Mouse (Mus musculus) cerebellum, adult 2 months (tissue): ENCODE measurements around the gene Paqr4. TPM values are rescaled to one million over a fixed set of nuclear protein-coding genes. Genes with fewer than 3 reads are reported as not detected.
A peak's percentile ranks its signal among the peaks of the same experiment; 100 is the strongest.

ENCODE experiments used
- DNase-seq, 2 experiments: peaks; one replicate each; pipeline ENCODE4 v3.0.0; 2021
- H3K27ac ChIP-seq: fragments of 200-500 bp; 2 replicates; pipeline ENCODE4 v1.5.1; 2012; ENCODE audit warnings: low read length, control low read depth, inconsistent platforms; ENCODE audit not compliant: insufficient read depth
- H3K27me3 ChIP-seq: fragments of 200-500 bp; 2 replicates; pipeline ENCODE4 v1.6.1; 2012; ENCODE audit warnings: inconsistent platforms, mild to moderate bottlenecking, low read length, moderate library complexity; ENCODE audit not compliant: control insufficient read depth, insufficient read depth
- H3K4me1 ChIP-seq: fragments of 200-500 bp; 2 replicates; pipeline ENCODE4 v1.6.1; 2011; ENCODE audit warnings: low read length; ENCODE audit not compliant: control insufficient read depth, insufficient read depth
- H3K4me3 ChIP-seq: fragments of 200-500 bp; replicated peaks from 2 replicates; pipeline ENCODE3; 2011; ENCODE audit warnings: mild to moderate bottlenecking, low read depth, low read length, control low read depth; ENCODE audit not compliant: insufficient read depth
- CTCF ChIP-seq: fragments of 200-500 bp; IDR thresholded peaks from 2 replicates; pipeline ENCODE4 v1.5.1; 2011; ENCODE audit warnings: low read depth, mild to moderate bottlenecking, control low read depth, low read length, moderate library complexity, borderline replicate concordance; ENCODE audit not compliant: insufficient read depth
- POLR2A ChIP-seq: fragments of 200-500 bp; IDR thresholded peaks from 2 replicates; pipeline ENCODE4 v1.6.1; 2011; ENCODE audit warnings: low read length, control low read depth, borderline replicate concordance; ENCODE audit not compliant: insufficient read depth
- WGBS: fragments of 180-500 bp; shearing (Covaris S2); methylation state at CpG from one replicate; pipeline ENCODE4 v1.1.7; 2018; 5-methylcytosine and 5-hydroxymethylcytosine counted together
- polyA plus RNA-seq: library from polyadenylated mRNA; depleted of rRNA; stranded (reverse); fragments of >200 nt; gene quantifications from 2 replicates; pipeline ENCODE4 v1.2.3, GENCODE M21; 2012

The Paqr4 gene
- polyA plus RNA-seq, 1 experiment = 104 TPM

- Histone ChIP-seq H3K27me3 (no peaks in the 10 kb centered on the region; the same call in 1 of the 2 replicates), H3K4me1 (peaks cover 8% of the 10 kb centered on the region; the same call in 1 of the 2 replicates), H3K4me3 (no peak overlapping the region), H3K27ac (no peak overlapping the region)
- DNase-seq = no peak
- no peak for TF ChIP-seq POLR2A
- TF ChIP-seq CTCF = no peak
- 69% methylated on average over 12 of the region's 12 CpGs for WGBS
These were observed 2.3 kb upstream of the Paqr4 start for GRCm38 (mm10) chr17:23742941-23743340.

DNA sequence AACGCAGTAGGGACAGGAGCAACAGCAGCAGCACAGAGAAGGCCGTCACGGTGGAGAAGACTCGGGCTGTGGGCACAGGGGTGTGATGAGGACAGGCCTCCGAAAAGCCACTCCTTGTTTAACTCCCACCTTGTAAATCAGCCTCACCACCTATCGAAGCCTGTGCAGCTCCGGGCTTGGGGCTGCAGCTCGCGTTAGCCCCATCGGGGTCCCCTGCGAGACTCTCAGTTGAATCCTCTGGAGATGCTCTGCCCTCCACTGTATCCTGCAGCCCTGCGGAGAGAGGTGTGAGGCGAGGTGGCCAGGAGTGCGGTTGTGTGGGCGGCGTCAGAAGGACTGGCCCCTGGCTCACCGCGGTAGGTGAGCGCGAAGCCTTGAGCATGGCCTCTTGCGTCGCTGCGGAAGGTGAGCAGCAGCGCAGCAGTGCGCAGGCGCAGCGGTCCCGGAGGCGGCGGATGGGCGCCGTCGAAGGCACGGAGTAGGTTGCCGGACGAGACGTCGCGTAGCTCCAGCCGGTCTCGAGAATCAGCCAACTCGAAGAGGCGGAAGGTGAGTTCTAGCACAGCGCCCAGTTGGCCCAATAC lies 1.6 kb upstream of the Paqr4 start:
- no peak for DNase-seq
- Histone ChIP-seq H3K27ac (no peak overlapping the region), H3K4me3 (no peak overlapping the region), H3K27me3 (no peaks in the 10 kb centered on the region; the same call in 1 of the 2 replicates), H3K4me1 (peaks cover 9% of the 10 kb centered on the region; the same call in 1 of the 2 replicates)
- TF ChIP-seq CTCF = no peak
- TF ChIP-seq POLR2A = no peak
- WGBS = 8% methylated on average over 44 of the region's 44 CpGs

DNA sequence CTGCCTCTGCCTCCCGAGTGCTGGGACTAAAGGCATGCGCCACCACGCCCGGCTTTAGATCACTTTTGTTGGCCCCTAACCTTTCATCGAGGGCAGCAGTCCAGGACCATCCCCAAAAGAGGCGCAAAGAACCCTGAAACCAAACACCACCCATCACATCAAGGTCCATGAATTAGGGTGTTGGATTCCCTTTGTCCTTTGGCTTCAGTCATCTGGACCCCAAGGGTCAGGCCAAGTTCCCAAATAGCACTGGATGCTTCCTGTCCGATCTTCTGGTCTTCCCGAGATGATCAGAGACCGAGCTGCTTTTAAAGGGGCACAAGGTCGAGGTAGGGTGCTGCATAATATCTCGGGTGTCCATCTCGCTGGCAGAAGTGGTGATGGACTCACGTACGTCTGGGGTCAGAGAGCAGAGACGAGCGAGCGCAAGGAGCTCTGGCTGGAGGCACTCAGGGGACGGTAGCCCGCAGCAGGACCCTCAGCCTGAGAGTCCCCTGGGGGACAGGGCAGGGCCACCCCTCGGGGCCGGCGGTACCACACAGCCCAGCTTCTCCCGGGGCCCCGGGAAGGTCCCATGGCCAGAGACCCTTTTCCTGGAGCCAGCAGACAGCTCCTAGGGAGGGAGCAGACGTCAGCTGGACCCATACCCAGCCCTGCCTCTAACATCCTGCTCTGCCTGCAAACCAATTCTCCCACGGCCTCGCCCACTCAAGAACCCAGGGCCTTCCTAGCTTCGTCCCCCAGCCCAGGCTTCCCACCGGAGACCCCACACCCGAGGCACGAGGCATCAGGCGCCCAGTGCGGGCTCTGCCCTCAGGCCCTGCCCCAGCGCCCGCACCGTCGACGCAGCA lies 917 bp upstream of the Paqr4 start:
- no peak overlapping the region for H3K27ac ChIP-seq
- WGBS = 50% methylated on average over 38 of the region's 38 CpGs

DNA sequence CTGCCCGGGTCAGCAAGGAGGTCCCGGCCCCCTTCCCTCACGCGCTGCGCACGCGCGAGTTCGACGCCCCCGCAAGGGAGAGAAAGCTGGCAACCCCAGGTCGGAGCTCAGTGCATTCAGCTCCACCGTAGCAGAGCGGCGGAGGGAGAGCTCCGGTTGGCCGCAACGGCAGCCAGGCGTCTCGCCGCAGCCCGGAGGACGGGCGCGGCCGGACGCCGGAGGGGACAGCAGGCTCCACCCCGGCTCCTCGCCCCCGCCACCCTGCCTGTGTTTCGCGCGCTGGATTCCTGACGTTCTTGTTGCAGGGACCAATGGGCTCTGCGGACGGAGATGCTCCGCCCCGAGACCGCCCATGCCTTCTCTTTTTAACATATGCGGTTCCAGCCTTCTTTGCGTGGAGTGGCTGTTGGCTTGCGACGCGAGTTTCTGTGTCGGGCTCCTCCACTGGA lies 507 bp downstream of the Paqr4 start:
- Histone ChIP-seq H3K4me3 (peak overlapping the region; percentile 83), H3K27me3 (no peaks in the 10 kb centered on the region), H3K4me1 (peaks cover 9% of the 10 kb centered on the region; the same call in 1 of the 2 replicates), H3K27ac (peak overlapping the region; percentile 71)
- peak; percentile 94 to 96 for DNase-seq
- under 1% methylated on average over 46 of the region's 46 CpGs for WGBS
- TF ChIP-seq CTCF = no peak
- peak; percentile 81 for TF ChIP-seq POLR2A

More for the DNA sequence above, 917 bp upstream of the Paqr4 start:
- no peak overlapping the region for H3K4me3 ChIP-seq
- no peak for TF ChIP-seq POLR2A
- no peak for TF ChIP-seq CTCF
- no peak for DNase-seq
- H3K4me1 ChIP-seq = peaks cover 9% of the 10 kb centered on the region; the same call in 1 of the 2 replicates
- H3K27me3 ChIP-seq = no peaks in the 10 kb centered on the region; the same call in 1 of the 2 replicates

GRCm38 (mm10) chr17:23739202-23740135 lies 1.2 kb downstream of the Paqr4 start:
- Histone ChIP-seq H3K27ac (peak overlapping the region; percentile 71), H3K27me3 (no peaks in the 10 kb centered on the region), H3K4me1 (peaks cover 6% of the 10 kb centered on the region; the same call in 1 of the 2 replicates), H3K4me3 (peak overlapping the region; percentile 83)
- TF ChIP-seq POLR2A (no peak), CTCF (no peak)
- peak in 1 of 2 experiments; percentile 53 for DNase-seq
- WGBS = under 1% methylated on average over 48 of the region's 48 CpGs

DNA sequence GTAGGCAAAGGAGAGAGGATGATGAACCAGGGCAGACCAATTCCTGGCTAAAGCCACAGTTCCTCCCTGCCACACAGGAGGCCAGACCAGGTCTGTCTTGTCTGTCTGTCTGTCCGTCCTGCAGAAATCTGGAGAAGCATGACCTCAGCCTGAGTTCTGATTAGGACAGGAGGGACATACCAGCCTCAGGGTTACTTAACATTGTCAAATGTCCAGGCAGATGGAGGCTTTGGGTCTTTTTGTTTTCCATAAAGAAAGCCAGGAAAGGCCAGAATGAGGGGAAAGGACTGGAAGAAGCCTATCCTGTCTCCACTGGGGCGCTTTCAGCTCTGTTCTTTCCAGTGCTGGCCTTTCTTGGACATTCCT lies 1.8 kb downstream of the Paqr4 start:
- no peak for DNase-seq
- WGBS = 44% methylated on average over 2 of the region's 2 CpGs

GRCm38 (mm10) chr17:23737493-23738445 lies 2.9 kb downstream of the Paqr4 start:
- Histone ChIP-seq H3K4me1 (peaks cover 6% of the 10 kb centered on the region; the same call in 1 of the 2 replicates), H3K27me3 (no peaks in the 10 kb centered on the region), H3K4me3 (no peak overlapping the region), H3K27ac (no peak overlapping the region)
- WGBS = 46% methylated on average over 15 of the region's 15 CpGs
- TF ChIP-seq CTCF = no peak; the same call in 1 of the 2 replicates
- no peak for TF ChIP-seq POLR2A
- peak; percentile 22 to 38 for DNase-seq

More for the DNA sequence above, 1.8 kb downstream of the Paqr4 start:
- Histone ChIP-seq H3K4me1 (peaks cover 6% of the 10 kb centered on the region; the same call in 1 of the 2 replicates), H3K27ac (no peak overlapping the region; the same call in 1 of the 2 replicates), H3K27me3 (no peaks in the 10 kb centered on the region), H3K4me3 (peak overlapping the region; percentile 83)
- TF ChIP-seq POLR2A (no peak), CTCF (no peak)
